Mouse (Mus musculus) midbrain, embryonic 11.5 days (tissue): ENCODE results near the gene Msi2. TPM values are rescaled to one million over a fixed set of nuclear protein-coding genes. Genes with fewer than 3 reads are reported as not detected.

Experiments
- ATAC-seq: fragments of 200-750 bp; cut with Nextera tagmentation; 2 replicates; pipeline ENCODE4 v1.8.0; 2017; ENCODE audit warnings: moderate TSS enrichment, moderate library complexity; ENCODE audit not compliant: low FRiP score
- DNase-seq: peaks from one replicate; pipeline ENCODE4 v3.0.0; 2015; ENCODE audit warnings: low spot score; ENCODE audit errors: missing footprints
- H3K27ac ChIP-seq: fragments of 300-500 bp; sonication (generic); 2 replicates; pipeline ENCODE4 v1.5.1; 2014; ENCODE audit warnings: low read depth, low read length
- H3K27me3 ChIP-seq: fragments of 300-500 bp; sonication (generic); 2 replicates; pipeline ENCODE4 v1.6.1; 2014; ENCODE audit warnings: mild to moderate bottlenecking, low read length, moderate library complexity, mixed read lengths; ENCODE audit not compliant: control insufficient read depth, insufficient read depth
- H3K36me3 ChIP-seq: fragments of 300-500 bp; sonication (generic); 2 replicates; pipeline ENCODE4 v1.6.1; 2014; ENCODE audit warnings: mild to moderate bottlenecking, low read length, moderate library complexity, mixed read lengths; ENCODE audit not compliant: control insufficient read depth, insufficient read depth
- H3K4me1 ChIP-seq: fragments of 300-500 bp; sonication (generic); 2 replicates; pipeline ENCODE4 v1.6.1; 2014; ENCODE audit warnings: low read length; ENCODE audit not compliant: control insufficient read depth, insufficient read depth
- H3K4me2 ChIP-seq: fragments of 300-500 bp; sonication (generic); 2 replicates; pipeline ENCODE4 v1.6.1; 2014; ENCODE audit warnings: mild to moderate bottlenecking, moderate library complexity
- H3K4me3 ChIP-seq: fragments of 300-500 bp; sonication (generic); 2 replicates; pipeline ENCODE4 v1.5.1; 2014; ENCODE audit warnings: low read depth, low read length
- H3K9ac ChIP-seq: fragments of 300-500 bp; sonication (generic); 2 replicates; pipeline ENCODE4 v1.6.1; 2014; ENCODE audit warnings: low read length
- H3K9me3 ChIP-seq: fragments of 300-500 bp; sonication (generic); 2 replicates; pipeline ENCODE4 v1.6.1; 2016; ENCODE audit warnings: low read length; ENCODE audit not compliant: control insufficient read depth
- WGBS: fragments of 180-500 bp; shearing (Covaris S2); extraction: QIAGEN DNeasy Blood & Tissue Kit; methylation state at CpG from one replicate; pipeline ENCODE4 v1.1.7; 2014; 5-methylcytosine and 5-hydroxymethylcytosine counted together
- polyA plus RNA-seq: library from polyadenylated mRNA; unstranded; fragments of >200 nt; fragmentation: Nextera tagmentation; extraction: Ambion mirVana; gene quantifications from 2 replicates; pipeline ENCODE4 v1.2.1, GENCODE M21; 2014

The Msi2 gene
- polyA plus RNA-seq, 1 experiment from 2014 or later: 27.0 TPM

DNA sequence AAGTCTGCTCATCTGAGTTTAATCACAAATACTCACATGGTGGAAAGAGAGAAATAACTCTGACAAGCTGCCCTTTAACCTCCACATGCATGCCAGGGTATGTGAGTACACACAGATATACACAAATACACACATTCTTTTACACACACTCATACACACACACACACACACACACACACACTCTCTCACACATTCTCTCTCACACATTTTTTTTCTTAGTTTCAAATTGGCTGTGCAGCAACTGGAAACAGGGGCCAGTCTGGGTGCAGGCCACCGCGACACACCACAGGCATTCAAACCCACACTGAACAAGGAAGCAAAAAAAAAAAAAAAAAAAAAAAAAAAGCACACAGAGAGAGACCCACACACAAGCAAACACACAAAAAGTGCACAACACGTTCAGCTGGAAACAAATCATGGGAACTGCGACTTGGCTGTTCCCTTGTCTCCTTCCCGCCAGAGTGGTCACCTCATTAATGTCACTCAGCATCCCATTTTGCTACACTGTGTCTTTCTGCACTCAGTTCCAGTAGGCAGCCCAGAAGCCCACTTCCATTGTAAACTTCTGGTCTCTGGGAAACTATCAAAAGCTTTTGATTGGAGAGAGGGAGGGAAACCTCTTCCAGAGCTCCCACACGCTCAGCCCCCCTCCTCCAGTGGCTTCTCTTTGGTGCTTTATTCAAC, 16.2 kb downstream of the Msi2 start:
- 15% methylated on average over 6 of the region's 6 CpGs for WGBS
- H3K4me2 ChIP-seq: peak overlapping the region; percentile 16; the same call in 1 of the 2 replicates
- H3K9ac ChIP-seq: peak overlapping the region; percentile 22; the same call in 1 of the 2 replicates

GRCm38 (mm10) chr11:88701020-88701419, 17.3 kb downstream of the Msi2 start:
- ATAC-seq (no peak), DNase-seq (no peak)
- Histone ChIP-seq H3K36me3 (peaks cover 18% of the 10 kb centered on the region; the same call in 1 of the 2 replicates), H3K27ac (no peak overlapping the region), H3K27me3 (no peaks in the 10 kb centered on the region), H3K4me1 (peaks cover 65% of the 10 kb centered on the region), H3K4me3 (no peak overlapping the region), H3K9ac (no peak overlapping the region), H3K9me3 (no peaks in the 10 kb centered on the region), H3K4me2 (no peak overlapping the region)
- WGBS: 94% methylated on average over 6 of the region's 6 CpGs

More for the DNA sequence above, 16.2 kb downstream of the Msi2 start:
- DNase-seq: no peak
- no peaks in the 10 kb centered on the region for H3K27me3 ChIP-seq
- peak; percentile 63 for ATAC-seq
- H3K4me1 ChIP-seq: peaks cover 62% of the 10 kb centered on the region
- no peak overlapping the region for H3K4me3 ChIP-seq
- no peaks in the 10 kb centered on the region for H3K9me3 ChIP-seq
- H3K27ac ChIP-seq: peak overlapping the region; percentile 80
- H3K36me3 ChIP-seq: peaks cover 18% of the 10 kb centered on the region; the same call in 1 of the 2 replicates

- peaks cover 13% of the 10 kb centered on the region; the same call in 1 of the 2 replicates for H3K36me3 ChIP-seq
- DNase-seq (no peak), ATAC-seq (no peak)
- no peak overlapping the region for H3K4me2 ChIP-seq
- H3K9ac ChIP-seq: no peak overlapping the region
- no peak overlapping the region for H3K4me3 ChIP-seq
- peaks cover 66% of the 10 kb centered on the region for H3K4me1 ChIP-seq
- no peaks in the 10 kb centered on the region for H3K27me3 ChIP-seq
- 91% methylated on average over 15 of the region's 15 CpGs for WGBS
- H3K9me3 ChIP-seq: no peaks in the 10 kb centered on the region
- H3K27ac ChIP-seq: peak overlapping the region; percentile 6; the same call in 1 of the 2 replicates
These were observed 18.1 kb downstream of the Msi2 start for GRCm38 (mm10) chr11:88700202-88700711.

GRCm38 (mm10) chr11:88693905-88694893, 24.1 kb downstream of the Msi2 start:
- peak; percentile 56 for ATAC-seq
- Histone ChIP-seq H3K9ac (peak overlapping the region; percentile 18; the same call in 1 of the 2 replicates), H3K4me3 (no peak overlapping the region), H3K27ac (peak overlapping the region; percentile 84), H3K9me3 (no peaks in the 10 kb centered on the region), H3K4me1 (peaks cover 82% of the 10 kb centered on the region), H3K4me2 (no peak overlapping the region; the same call in 1 of the 2 replicates), H3K27me3 (no peaks in the 10 kb centered on the region), H3K36me3 (peaks cover 2% of the 10 kb centered on the region; the same call in 1 of the 2 replicates)
- peak; percentile 91 for DNase-seq
- WGBS: 17% methylated on average over 20 of the region's 20 CpGs

DNA sequence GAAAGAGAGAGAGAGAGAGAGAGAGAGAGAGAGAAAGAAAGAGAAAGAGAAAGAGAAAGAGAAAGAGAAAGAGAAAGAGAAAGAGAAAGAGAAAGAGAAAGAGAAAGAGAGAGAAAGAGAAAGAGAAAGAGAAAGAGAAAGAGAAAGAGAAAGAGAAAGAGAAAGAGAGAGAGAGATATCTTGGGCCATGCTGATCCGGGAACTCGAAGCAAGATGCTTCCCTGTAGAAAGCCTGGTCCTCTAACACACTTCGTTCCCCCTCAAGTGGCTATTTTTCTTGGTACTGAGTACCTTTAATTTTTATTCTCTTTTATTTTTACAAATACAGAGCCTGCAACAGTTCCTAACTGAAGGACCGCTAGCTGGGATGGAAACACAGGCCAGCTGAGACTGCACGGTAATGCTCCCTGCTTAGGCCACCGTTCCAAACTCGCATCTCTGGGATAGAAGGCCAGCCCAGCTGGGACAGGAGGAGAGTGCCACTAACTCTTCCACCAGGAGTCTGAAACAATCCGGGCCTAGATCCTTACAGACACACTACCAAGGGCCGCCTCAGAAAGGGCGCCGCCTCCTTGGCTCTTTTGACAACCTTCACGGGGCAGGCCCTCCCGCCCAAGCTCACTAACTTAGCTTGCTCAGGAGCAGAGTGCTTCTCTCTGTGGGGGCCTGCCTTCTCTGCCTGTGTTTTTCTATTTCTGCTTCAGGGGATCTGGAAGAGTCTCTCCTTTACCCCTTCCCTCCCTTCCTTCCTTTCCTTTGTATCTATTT, 25.1 kb downstream of the Msi2 start:
- Histone ChIP-seq H3K9ac (peak overlapping the region; percentile 36; the same call in 1 of the 2 replicates), H3K27ac (peak overlapping the region; percentile 84), H3K36me3 (peaks cover 4% of the 10 kb centered on the region), H3K27me3 (no peaks in the 10 kb centered on the region), H3K4me2 (no peak overlapping the region), H3K9me3 (no peaks in the 10 kb centered on the region), H3K4me3 (no peak overlapping the region), H3K4me1 (peaks cover 89% of the 10 kb centered on the region)
- no peak for ATAC-seq
- WGBS: 19% methylated on average over 13 of the region's 13 CpGs
- DNase-seq: peak; percentile 93

DNA sequence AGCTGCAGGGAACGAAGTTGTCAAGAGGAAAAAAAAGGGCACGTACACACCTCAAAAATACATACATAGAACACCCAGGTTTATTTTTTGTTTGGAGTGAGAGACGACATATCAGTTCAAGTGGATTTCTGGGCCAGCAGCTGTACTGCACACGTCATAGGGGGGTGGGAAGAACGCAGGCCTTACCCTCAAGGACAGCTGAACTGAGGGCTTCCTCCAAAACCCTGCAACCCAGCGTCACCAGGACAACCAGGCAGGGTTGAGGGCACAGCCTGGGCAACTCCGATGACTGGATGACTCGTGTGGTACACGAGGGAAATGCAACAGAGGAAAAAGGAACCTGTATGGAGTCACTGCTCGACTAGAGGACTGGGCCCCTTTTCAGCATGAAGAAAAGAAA, 25.9 kb downstream of the Msi2 start:
- H3K9ac ChIP-seq: no peak overlapping the region
- WGBS: 30% methylated on average over 10 of the region's 10 CpGs
- peak; percentile 58; the same call in 1 of the 2 replicates for ATAC-seq
- H3K9me3 ChIP-seq: no peaks in the 10 kb centered on the region
- H3K27me3 ChIP-seq: no peaks in the 10 kb centered on the region
- no peak for DNase-seq
- H3K27ac ChIP-seq: peak overlapping the region; percentile 16; the same call in 1 of the 2 replicates
- no peak overlapping the region for H3K4me3 ChIP-seq
- peaks cover 84% of the 10 kb centered on the region for H3K4me1 ChIP-seq
- no peak overlapping the region for H3K4me2 ChIP-seq
- H3K36me3 ChIP-seq: peaks cover 7% of the 10 kb centered on the region

DNA sequence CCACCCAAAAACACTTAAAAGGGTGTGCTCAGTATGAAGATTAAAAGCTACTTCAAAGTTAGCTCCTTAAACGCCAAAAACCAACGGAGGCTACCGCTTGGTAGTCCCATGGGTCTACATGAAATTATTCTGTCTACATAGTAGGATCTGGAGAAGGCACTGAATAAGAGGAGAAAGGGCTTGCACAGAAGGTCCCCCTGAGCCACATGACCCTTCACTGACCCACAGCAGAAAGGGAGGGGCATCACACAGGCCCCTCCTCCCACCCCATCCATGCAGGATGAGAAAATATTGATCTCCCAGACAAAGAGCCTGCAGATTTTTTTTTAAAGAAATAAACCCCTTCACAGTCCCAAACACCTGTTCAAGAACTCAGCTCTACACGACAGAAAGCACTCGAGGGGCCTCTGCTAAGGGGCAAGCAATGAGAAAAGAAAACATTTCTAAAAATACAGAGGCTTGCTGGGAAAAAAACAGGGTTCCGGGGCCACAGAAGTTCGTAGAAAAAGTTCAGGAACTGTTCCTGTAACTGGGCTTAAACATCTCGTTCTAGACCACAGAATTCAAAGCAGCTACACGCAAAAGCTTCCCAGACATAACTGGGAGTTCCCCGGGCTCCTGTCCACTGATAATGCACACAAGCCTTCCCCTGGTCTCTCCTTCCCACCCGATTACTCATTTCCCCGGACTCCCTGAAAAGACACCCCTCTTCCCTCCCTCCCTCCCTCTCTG, 27.6 kb downstream of the Msi2 start:
- ATAC-seq (peak; percentile 47; the same call in 1 of the 2 replicates), DNase-seq (no peak)
- H3K9me3 ChIP-seq: no peaks in the 10 kb centered on the region
- no peaks in the 10 kb centered on the region for H3K27me3 ChIP-seq
- peak overlapping the region; percentile 13 for H3K9ac ChIP-seq
- 16% methylated on average over 12 of the region's 12 CpGs for WGBS
- H3K4me2 ChIP-seq: peak overlapping the region; percentile 8
- peaks cover 67% of the 10 kb centered on the region for H3K4me1 ChIP-seq
- H3K27ac ChIP-seq: peak overlapping the region; percentile 59
- H3K36me3 ChIP-seq: peaks cover 9% of the 10 kb centered on the region
- H3K4me3 ChIP-seq: no peak overlapping the region
